Comparison of ENCODE assay signal across 8 mouse cellular contexts in the genomic region with DNA sequence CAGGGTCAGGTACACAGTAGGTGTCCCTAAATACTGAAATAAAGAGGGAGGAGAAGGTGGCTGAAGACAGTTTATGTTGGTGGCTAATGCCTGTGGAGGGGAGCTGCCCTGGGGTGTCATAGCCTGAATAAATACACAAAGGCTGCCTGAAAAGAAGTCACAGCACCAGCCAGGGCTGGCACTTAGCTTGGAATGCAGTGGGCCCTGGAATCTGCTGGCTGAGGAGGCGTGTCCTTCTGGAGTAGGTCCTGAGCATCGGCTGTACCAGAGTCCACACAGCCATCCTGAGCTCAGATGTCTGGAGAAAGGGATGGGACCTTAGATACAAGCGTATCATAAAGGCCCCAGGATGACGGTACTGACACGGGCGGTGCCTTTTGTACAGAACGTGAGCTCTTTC. TPM values are rescaled to one million over a fixed set of nuclear protein-coding genes. Genes with fewer than 3 reads are reported as not detected.
DNase-seq lines count a peak whose midpoint lies in the region; ATAC-seq and TF ChIP-seq lines count a peak whose summit lies in the region.
"Had no signal": no experiment of that assay in that cellular context is flagged by ENCODE, and none has a peak within 500 bp of the region (broad histone marks: within the 10 kb centered on the region; RNA-seq: fewer than 3 reads in every experiment).

No protein-coding gene starts in this region.

- H3K4me1 ChIP-seq in intestine, embryonic 14.5 days (replicated peaks; ENCODE audit: control insufficient read depth, insufficient read depth, low read length) = peaks cover 15% of the 10 kb centered on the region
- H3K4me1 ChIP-seq in liver, embryonic 14.5 days (replicated peaks; ENCODE audit: control insufficient read depth in 2 of 2, insufficient read depth in 2 of 2, low read length in 1 of 2) = peaks cover 29 to 38% of the 10 kb centered on the region in 2 experiments
- H3K4me1 ChIP-seq in forebrain, embryonic 13.5 days = peaks cover 14% of the 10 kb centered on the region; the same call in 1 of the 2 replicates

- no peak for TF ChIP-seq EP300 in liver, embryonic 14.5 days (IDR thresholded peaks at IDR 0.05; ENCODE audit: low read depth)

- WGBS in intestine, embryonic 14.5 days = 69% methylated on average over 7 of the region's 7 CpGs
- 65% methylated on average over 7 of the region's 7 CpGs for WGBS in liver, embryonic 14.5 days (ENCODE audit: insufficient replicate concordance)
- 85% methylated on average over 7 of the region's 7 CpGs for WGBS in forebrain, embryonic 13.5 days

- H3K36me3 ChIP-seq in intestine, embryonic 14.5 days (ENCODE audit: control insufficient read depth, insufficient read depth, low read length) = peaks cover 9% of the 10 kb centered on the region
- peaks cover 14% of the 10 kb centered on the region for H3K36me3 ChIP-seq in liver, embryonic 14.5 days (replicated peaks; ENCODE audit: control insufficient read depth, insufficient read depth, low read depth)
- H3K36me3 ChIP-seq in forebrain, embryonic 13.5 days (ENCODE audit: poor library complexity, severe bottlenecking) = no peaks in the 10 kb centered on the region

- no peak for ATAC-seq in intestine, embryonic 14.5 days (replicated peaks; ENCODE audit: low FRiP score, low TSS enrichment, low read depth)
- no peak for ATAC-seq in liver, embryonic 14.5 days (ENCODE audit: insufficient read depth)
- ATAC-seq in forebrain, embryonic 13.5 days = no peak

- no peak overlapping the region for H3K4me2 ChIP-seq in intestine, embryonic 14.5 days (ENCODE audit: low read length)
- peak overlapping the region; percentile 90 for H3K4me2 ChIP-seq in liver, embryonic 14.5 days (ENCODE audit: low read depth)
- H3K4me2 ChIP-seq in forebrain, embryonic 13.5 days = no peak overlapping the region

- DNase-seq in lung, adult 18-20 months = peak; percentile 58 to 62
- no peak for DNase-seq in lung, postnatal 14 days
- no peak for DNase-seq in intestine, embryonic 14.5 days (ENCODE audit: low spot score)
- DNase-seq in liver, embryonic 14.5 days (ENCODE audit: low read depth in 3 of 3, low spot score in 3 of 3) = no peak
- no peak for DNase-seq in thymus, postnatal 4 days
- no peak for DNase-seq in cerebellum, adult 9-11 months
- DNase-seq: cerebellum, postnatal 10 days had no signal

- H3K9ac ChIP-seq in intestine, embryonic 14.5 days (ENCODE audit: low read length) = no peak overlapping the region
- H3K9ac ChIP-seq in liver, embryonic 14.5 days (replicated peaks) = peak overlapping the region; percentile 84
- H3K9ac ChIP-seq in forebrain, embryonic 13.5 days = no peak overlapping the region

- TF ChIP-seq CTCF in liver, embryonic 14.5 days (IDR thresholded peaks at IDR 0.05; ENCODE audit: low read depth) = no peak

- H3K9me3 ChIP-seq in intestine, embryonic 14.5 days (ENCODE audit: control insufficient read depth, low read length) = no peaks in the 10 kb centered on the region
- no peaks in the 10 kb centered on the region for H3K9me3 ChIP-seq in liver, embryonic 14.5 days (ENCODE audit: control insufficient read depth, low read length)
- H3K9me3 ChIP-seq in forebrain, embryonic 13.5 days (replicated peaks) = no peaks in the 10 kb centered on the region

- peak overlapping the region; percentile 94; the same call in 1 of the 2 replicates for H3K27ac ChIP-seq in intestine, embryonic 14.5 days (ENCODE audit: low read depth)
- peak overlapping the region; percentile 81 for H3K27ac ChIP-seq in liver, embryonic 14.5 days
- H3K27ac ChIP-seq in forebrain, embryonic 13.5 days = no peak overlapping the region

- no peaks in the 10 kb centered on the region for H3K27me3 ChIP-seq in intestine, embryonic 14.5 days (replicated peaks; ENCODE audit: control insufficient read depth, insufficient read depth, low read length)
- H3K27me3 ChIP-seq in liver, embryonic 14.5 days (ENCODE audit: control insufficient read depth, insufficient read depth, low read length) = no peaks in the 10 kb centered on the region
- peaks cover 9% of the 10 kb centered on the region; the same call in 1 of the 2 replicates for H3K27me3 ChIP-seq in forebrain, embryonic 13.5 days

- no peak overlapping the region for H3K4me3 ChIP-seq in intestine, embryonic 14.5 days (ENCODE audit: low read depth, low read length)
- no peak overlapping the region; a peak in 1 of 4 replicates for H3K4me3 ChIP-seq in liver, embryonic 14.5 days (ENCODE audit: insufficient read depth in 1 of 2, low read depth in 2 of 2, low read length in 2 of 2)
- H3K4me3 ChIP-seq in forebrain, embryonic 13.5 days = no peak overlapping the region

RNA-seq across cellular contexts. Expression of a gene that starts 5.1 kb away (rescaled TPM):
- 33.9 and 38.4 TPM in 2 replicates for polyA plus RNA-seq in intestine, embryonic 14.5 days (2014; fragmentation: Nextera tagmentation; extraction: Ambion mirVana)
- polyA plus RNA-seq in liver, embryonic 14.5 days (2012; rRNA removed) = 9.9 and 13.5 TPM in 2 replicates
- polyA plus RNA-seq in liver, embryonic 14.5 days (2014; fragmentation: Nextera tagmentation; extraction: Ambion mirVana) = 19.7 and 20.3 TPM in 2 replicates
- polyA plus RNA-seq in forebrain, embryonic 13.5 days (2015; fragmentation: Nextera tagmentation; extraction: Ambion mirVana) = 8.5 and 8.7 TPM in 2 replicates

RNA-seq across cellular contexts. Expression of a gene that starts 7.3 kb away (rescaled TPM):
- polyA plus RNA-seq in intestine, embryonic 14.5 days (2014; fragmentation: Nextera tagmentation; extraction: Ambion mirVana) = 1.5 and 1.6 TPM in 2 replicates
- 0.55 and 0.73 TPM in 2 replicates for polyA plus RNA-seq in liver, embryonic 14.5 days (2012; rRNA removed)
- 0.23 and 0.29 TPM in 2 replicates for polyA plus RNA-seq in liver, embryonic 14.5 days (2014; fragmentation: Nextera tagmentation; extraction: Ambion mirVana)
- polyA plus RNA-seq in forebrain, embryonic 13.5 days (2015; fragmentation: Nextera tagmentation; extraction: Ambion mirVana) = 1.5 and 1.8 TPM in 2 replicates

RNA-seq across cellular contexts. Expression of a gene that starts 18.3 kb away (rescaled TPM):
- polyA plus RNA-seq in intestine, embryonic 14.5 days (2014; fragmentation: Nextera tagmentation; extraction: Ambion mirVana) = 25.2 and 29.0 TPM in 2 replicates
- 22.6 and 24.0 TPM in 2 replicates for polyA plus RNA-seq in liver, embryonic 14.5 days (2012; rRNA removed)
- 22.5 and 25.3 TPM in 2 replicates for polyA plus RNA-seq in liver, embryonic 14.5 days (2014; fragmentation: Nextera tagmentation; extraction: Ambion mirVana)
- polyA plus RNA-seq in forebrain, embryonic 13.5 days (2015; fragmentation: Nextera tagmentation; extraction: Ambion mirVana) = 18.8 and 19.2 TPM in 2 replicates

RNA-seq across cellular contexts. Expression of a gene that starts 31.2 kb away (rescaled TPM):
- 0.83 and 1.2 TPM in 2 replicates for polyA plus RNA-seq in intestine, embryonic 14.5 days (2014; fragmentation: Nextera tagmentation; extraction: Ambion mirVana)
- 0.49 and 0.50 TPM in 2 replicates for polyA plus RNA-seq in liver, embryonic 14.5 days (2012; rRNA removed)
- 0.06 TPM in 1 of 2 replicates, not detected in the other for polyA plus RNA-seq in liver, embryonic 14.5 days (2014; fragmentation: Nextera tagmentation; extraction: Ambion mirVana)
- polyA plus RNA-seq in forebrain, embryonic 13.5 days (2015; fragmentation: Nextera tagmentation; extraction: Ambion mirVana) = 0.50 and 0.56 TPM in 2 replicates

RNA-seq across cellular contexts. Expression of a gene that starts 44.1 kb away (rescaled TPM):
- 52.3 and 54.0 TPM in 2 replicates for polyA plus RNA-seq in intestine, embryonic 14.5 days (2014; fragmentation: Nextera tagmentation; extraction: Ambion mirVana)
- polyA plus RNA-seq in liver, embryonic 14.5 days (2012; rRNA removed) = 673 and 878 TPM in 2 replicates
- 1,114 and 1,162 TPM in 2 replicates for polyA plus RNA-seq in liver, embryonic 14.5 days (2014; fragmentation: Nextera tagmentation; extraction: Ambion mirVana)
- 16.8 and 17.3 TPM in 2 replicates for polyA plus RNA-seq in forebrain, embryonic 13.5 days (2015; fragmentation: Nextera tagmentation; extraction: Ambion mirVana)

Comparison
In these comparisons a context has a peak if more than half of its experiments do, and no peak if none do; other contexts are left out.
1. DNase-seq: peak in lung, adult 18-20 months (2 of 2); none in lung, postnatal 14 days (single experiment), intestine, embryonic 14.5 days (single experiment), liver, embryonic 14.5 days (0 of 3), thymus, postnatal 4 days (single experiment) and cerebellum, adult 9-11 months (single experiment).